Mouse (Mus musculus): ENCODE results near the gene Dmbt1.
"Not testable (repeated sequence)": the region's sequence is repeated elsewhere in the genome, so short reads cannot be mapped to it uniquely, and the experiment has no call there.

The Dmbt1 gene

GRCm38 (mm10) chr7:131031755-131032154, at the start of gene Dmbt1:
Gene Dmbt1, plus strand, starts transcription at chr7:131032053.
- no peak for DNase-seq

GRCm38 (mm10) chr7:130982371-130982770, 49.5 kb upstream of the Dmbt1 start:
- DNase-seq, result no peak

- no peak for DNase-seq
Observed at GRCm38 (mm10) chr7:130982881-130983280, 49.0 kb upstream of the Dmbt1 start.

GRCm38 (mm10) chr7:130984294-130984693, 47.6 kb upstream of the Dmbt1 start:
- no peak for DNase-seq

GRCm38 (mm10) chr7:130985193-130985592, 46.7 kb upstream of the Dmbt1 start:
- no peak for DNase-seq

- DNase-seq, result no peak
Observed at GRCm38 (mm10) chr7:130985716-130986115, 46.1 kb upstream of the Dmbt1 start.

- no peak for DNase-seq
Observed at GRCm38 (mm10) chr7:130988146-130988545, 43.7 kb upstream of the Dmbt1 start.

GRCm38 (mm10) chr7:130989371-130989770, 42.5 kb upstream of the Dmbt1 start:
- DNase-seq, result no peak

GRCm38 (mm10) chr7:130991174-130991789, 40.6 kb upstream of the Dmbt1 start:
- no peak for DNase-seq

GRCm38 (mm10) chr7:130993907-130994306, 37.9 kb upstream of the Dmbt1 start:
- DNase-seq, result no peak

GRCm38 (mm10) chr7:131001976-131002726, 29.7 kb upstream of the Dmbt1 start:
- DNase-seq, result no peak

- no peak for DNase-seq
Observed at GRCm38 (mm10) chr7:131004071-131004470, 27.8 kb upstream of the Dmbt1 start.

- DNase-seq, result no peak
Observed at GRCm38 (mm10) chr7:131007221-131007620, 24.6 kb upstream of the Dmbt1 start.

GRCm38 (mm10) chr7:131009178-131009577, 22.7 kb upstream of the Dmbt1 start:
- DNase-seq, result no peak

GRCm38 (mm10) chr7:131011901-131012300, 20.0 kb upstream of the Dmbt1 start:
- DNase-seq, result no peak

- no peak for DNase-seq
Observed at GRCm38 (mm10) chr7:131019181-131019580, 12.7 kb upstream of the Dmbt1 start.

- DNase-seq, result no peak
Observed at GRCm38 (mm10) chr7:131024807-131025206, 7.0 kb upstream of the Dmbt1 start.

- no peak for DNase-seq
Observed at GRCm38 (mm10) chr7:131027557-131027956, 4.3 kb upstream of the Dmbt1 start.

GRCm38 (mm10) chr7:131036396-131036795, 4.5 kb downstream of the Dmbt1 start:
- no peak for DNase-seq

- no peak for DNase-seq
Observed at GRCm38 (mm10) chr7:131037083-131037482, 5.2 kb downstream of the Dmbt1 start.

- not testable (repeated sequence) for DNase-seq
Observed at GRCm38 (mm10) chr7:131040760-131041159, 8.9 kb downstream of the Dmbt1 start.

- no peak for DNase-seq
Observed at GRCm38 (mm10) chr7:131042657-131043056, 10.8 kb downstream of the Dmbt1 start.

- DNase-seq, result not testable (repeated sequence)
Observed at GRCm38 (mm10) chr7:131045258-131045835, 13.5 kb downstream of the Dmbt1 start.

GRCm38 (mm10) chr7:131049829-131050228, 18.0 kb downstream of the Dmbt1 start:
- not testable (repeated sequence) for DNase-seq
